Mouse (Mus musculus): ENCODE data around the gene Tas1r3.

Gene Tas1r3

GRCm38 (mm10) chr4:155841651-155842270 lies 21.4 kb downstream of the Tas1r3 start:
- no peak for DNase-seq (ENCODE audit: low read depth in 1 of 2, low spot score in 2 of 2)

GRCm38 (mm10) chr4:155841003-155841454 lies 22.1 kb downstream of the Tas1r3 start:
- DNase-seq (ENCODE audit: low read depth in 1 of 2, low spot score in 2 of 2), result peak in 1 of 2 experiments; percentile 56

- DNase-seq (ENCODE audit: low read depth in 1 of 2, low spot score in 2 of 2), result no peak
Measured at GRCm38 (mm10) chr4:155840076-155841002, 22.8 kb downstream of the Tas1r3 start.

GRCm38 (mm10) chr4:155839483-155839910 lies 23.7 kb downstream of the Tas1r3 start, which contains the start of gene Mxra8:
Gene Mxra8 (plus strand): TSS chr4:155839680.
- DNase-seq (ENCODE audit: low read depth in 1 of 2, low spot score in 2 of 2), result no peak

GRCm38 (mm10) chr4:155838187-155839153 lies 24.7 kb downstream of the Tas1r3 start:
- DNase-seq (ENCODE audit: low read depth in 1 of 2, low spot score in 2 of 2), result no peak

GRCm38 (mm10) chr4:155837404-155838010 lies 25.7 kb downstream of the Tas1r3 start:
- no peak for DNase-seq (ENCODE audit: low read depth in 1 of 2, low spot score in 2 of 2)

GRCm38 (mm10) chr4:155833836-155834235 lies 29.3 kb downstream of the Tas1r3 start:
- peak in 1 of 2 experiments; percentile 26 for DNase-seq (ENCODE audit: low read depth in 1 of 2, low spot score in 2 of 2)

GRCm38 (mm10) chr4:155833234-155833633 lies 29.9 kb downstream of the Tas1r3 start:
- no peak for DNase-seq (ENCODE audit: low read depth in 1 of 2, low spot score in 2 of 2)

- no peak for DNase-seq (ENCODE audit: low read depth in 1 of 2, low spot score in 2 of 2)
Measured at GRCm38 (mm10) chr4:155832321-155832720, 30.8 kb downstream of the Tas1r3 start.

- no peak for DNase-seq (ENCODE audit: low read depth in 1 of 2, low spot score in 2 of 2)
Measured at GRCm38 (mm10) chr4:155831831-155832230, 31.3 kb downstream of the Tas1r3 start.

- DNase-seq (ENCODE audit: low read depth in 1 of 2, low spot score in 2 of 2), result peak; percentile 87 to 92
Measured at GRCm38 (mm10) chr4:155831205-155831766, 31.9 kb downstream of the Tas1r3 start, which contains the start of gene Aurkaip1. Gene Aurkaip1 (plus strand): TSS chr4:155831272.

GRCm38 (mm10) chr4:155830596-155830995 lies 32.6 kb downstream of the Tas1r3 start:
- DNase-seq (ENCODE audit: low read depth in 1 of 2, low spot score in 2 of 2), result no peak

- no peak for DNase-seq (ENCODE audit: low read depth in 1 of 2, low spot score in 2 of 2)
Measured at GRCm38 (mm10) chr4:155829866-155830265, 33.3 kb downstream of the Tas1r3 start.

- DNase-seq (ENCODE audit: low read depth in 1 of 2, low spot score in 2 of 2), result no peak
Measured at GRCm38 (mm10) chr4:155823443-155823842, 39.7 kb downstream of the Tas1r3 start.

GRCm38 (mm10) chr4:155821025-155821424 lies 42.1 kb downstream of the Tas1r3 start:
- no peak for DNase-seq (ENCODE audit: low read depth in 1 of 2, low spot score in 2 of 2)

GRCm38 (mm10) chr4:155817533-155817932 lies 45.6 kb downstream of the Tas1r3 start:
- no peak for DNase-seq (ENCODE audit: low read depth in 1 of 2, low spot score in 2 of 2)

GRCm38 (mm10) chr4:155812665-155813181 lies 50.4 kb downstream of the Tas1r3 start:
- no peak for DNase-seq (ENCODE audit: low read depth in 1 of 2, low spot score in 2 of 2)

- DNase-seq (ENCODE audit: low read depth in 1 of 2, low spot score in 2 of 2), result peak; percentile 79 to 86
Measured at GRCm38 (mm10) chr4:155811929-155812664, 51.1 kb downstream of the Tas1r3 start, which contains the start of gene Ccnl2. Gene Ccnl2 (plus strand): TSS chr4:155812489.

Data from monocyte, adult 2 months (primary cell).